Mouse (Mus musculus): Measurements from ENCODE around the gene Dusp1. TPM values are rescaled to one million over a fixed set of nuclear protein-coding genes. Genes with fewer than 3 reads are reported as not detected.
A peak's percentile ranks its signal among the peaks of the same experiment; 100 is the strongest.

Gene Dusp1
- total RNA-seq, 2 experiments from 2014 or later, result 48.7 to 56.1 TPM

DNA sequence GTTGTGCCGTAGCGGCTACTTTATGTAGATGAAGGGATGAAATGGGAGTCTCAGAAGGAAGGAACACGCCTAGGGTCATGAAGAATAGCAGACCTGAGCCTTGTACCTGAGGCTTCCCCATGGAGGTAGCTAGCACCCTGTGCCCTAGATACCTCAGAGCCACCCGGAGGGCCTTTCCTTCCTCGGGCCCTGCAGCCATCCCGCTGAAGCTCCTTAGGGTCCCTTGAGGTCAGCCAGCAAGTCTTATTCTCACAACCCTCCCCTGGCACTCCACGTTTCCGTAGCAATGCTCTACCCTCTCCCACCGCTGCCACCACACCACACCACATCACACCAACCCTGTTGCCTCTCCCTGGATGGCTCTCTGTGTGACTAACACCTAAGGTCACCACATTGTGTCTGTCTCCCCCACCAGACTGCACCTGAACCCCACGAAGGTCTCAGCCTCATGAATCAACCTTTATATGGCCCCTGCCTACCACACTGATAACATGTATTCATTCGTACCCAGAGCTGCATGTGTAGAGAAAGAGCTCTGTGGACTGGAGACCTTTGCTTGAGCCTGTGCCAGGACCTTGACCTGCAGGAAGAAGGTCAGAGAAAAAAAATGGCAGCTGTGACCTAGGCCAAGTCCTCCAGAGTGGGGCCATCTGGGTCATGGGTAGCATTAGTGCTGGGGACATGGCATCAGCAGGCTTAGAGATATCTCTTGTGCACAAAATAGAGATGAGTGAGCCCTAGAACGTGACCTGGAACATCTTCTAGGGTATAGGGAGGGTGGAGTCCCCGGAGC, 93.6 kb downstream of the Dusp1 start:
- no peak for DNase-seq (ENCODE audit: low spot score in 2 of 2)

DNA sequence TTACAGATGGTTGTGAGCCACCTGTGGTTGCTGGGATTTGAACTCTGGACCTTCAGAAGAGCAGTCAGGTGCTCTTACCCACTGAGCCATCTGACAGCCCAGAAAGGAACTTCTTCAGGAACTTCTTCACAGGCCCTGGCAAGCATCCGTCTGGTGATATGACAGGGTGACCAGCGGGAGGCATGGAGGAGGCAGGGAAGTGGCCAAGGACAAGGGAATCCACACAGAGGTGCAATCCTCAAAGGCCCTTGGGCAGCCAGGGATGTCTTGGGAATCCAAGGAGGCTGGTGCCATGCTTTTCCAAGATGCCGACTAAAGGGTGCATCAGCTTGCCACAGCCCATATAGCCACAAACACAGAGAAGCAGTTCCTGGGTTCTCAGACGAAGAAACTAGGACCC, 94.3 kb downstream of the Dusp1 start:
- DNase-seq (ENCODE audit: low spot score in 2 of 2), result no peak

DNA sequence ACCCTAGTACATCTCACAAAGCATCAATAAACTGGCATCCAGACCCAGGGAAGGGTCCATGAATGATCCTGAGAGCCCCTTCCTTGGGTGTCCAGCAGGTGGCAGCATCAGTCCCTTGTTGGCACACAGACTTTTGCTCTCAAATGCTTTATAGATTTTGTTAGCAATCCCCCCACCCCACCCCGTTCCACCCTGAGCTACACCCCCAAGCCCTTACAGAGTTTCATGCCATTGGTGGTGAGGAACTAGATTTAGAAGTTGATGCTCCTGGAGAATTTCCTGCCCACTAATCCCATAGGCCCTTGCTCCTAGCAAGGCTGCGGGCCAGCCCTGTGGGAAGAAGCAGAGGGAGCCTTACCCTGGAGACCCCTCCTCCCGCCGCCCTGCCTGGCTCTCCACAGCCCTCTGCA, 95.2 kb downstream of the Dusp1 start:
- DNase-seq (ENCODE audit: low spot score in 2 of 2), result peak; percentile 80 to 88

DNA sequence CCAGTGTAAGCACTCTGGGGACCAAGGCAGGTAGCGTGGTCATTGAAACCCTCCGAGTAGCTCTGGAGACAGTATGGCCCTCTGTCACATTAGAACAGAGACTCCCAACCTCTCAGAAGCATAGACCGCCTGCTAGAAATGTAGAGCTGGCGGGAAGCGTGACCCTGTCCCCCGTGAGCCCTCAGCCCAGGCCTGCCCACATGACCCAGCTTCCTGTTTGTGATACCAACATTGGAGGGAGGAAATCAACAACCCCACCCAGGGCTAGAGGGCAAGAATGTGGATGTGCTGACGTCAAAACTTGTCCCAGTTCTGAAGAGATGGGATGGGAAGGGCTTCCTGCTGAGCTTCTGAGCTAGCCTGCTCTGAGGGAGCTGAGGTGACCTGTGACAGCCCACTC, 97.0 kb downstream of the Dusp1 start:
- DNase-seq (ENCODE audit: low spot score in 2 of 2), result peak in 1 of 2 experiments; percentile 47

DNA sequence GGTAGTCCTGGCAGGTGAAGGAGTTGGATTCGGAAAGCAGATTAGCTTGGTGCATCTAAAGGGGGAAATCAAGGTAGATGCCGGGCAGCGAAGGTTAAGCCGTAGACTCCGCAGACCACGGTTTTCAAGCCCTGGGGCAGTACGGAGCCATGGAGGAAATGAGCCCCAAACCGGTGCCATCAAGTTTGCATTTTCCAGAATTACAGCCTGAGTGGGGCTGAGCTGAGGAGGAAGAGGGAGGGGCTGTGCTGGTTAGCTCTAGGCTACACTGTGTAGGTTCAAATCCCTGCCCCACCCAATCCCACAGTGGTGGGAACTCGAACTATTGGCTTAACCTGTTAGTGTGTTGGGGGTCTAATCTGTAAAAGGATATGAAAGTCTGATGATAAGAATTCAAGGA, 97.4 kb downstream of the Dusp1 start:
- no peak for DNase-seq (ENCODE audit: low spot score in 2 of 2)

DNA sequence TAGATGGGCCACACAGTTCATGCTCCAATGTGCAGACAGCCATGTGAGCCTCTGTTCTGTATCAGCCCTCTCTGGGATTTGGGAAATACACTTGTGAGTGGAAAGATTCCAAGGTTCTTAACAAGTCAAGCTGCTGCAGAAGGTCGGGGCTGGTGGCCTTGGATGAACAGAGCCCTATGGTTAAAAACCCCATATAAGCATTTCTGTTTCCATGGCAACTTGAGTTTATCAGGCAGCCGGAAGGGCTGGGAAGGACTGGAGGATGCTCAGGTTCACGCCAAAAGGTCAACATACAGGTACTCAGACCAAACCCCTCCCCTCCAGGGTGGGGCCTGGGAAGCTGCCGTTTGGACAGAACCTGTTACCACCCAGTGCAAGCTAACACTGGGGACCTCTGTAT, 97.9 kb downstream of the Dusp1 start:
- DNase-seq (ENCODE audit: low spot score in 2 of 2), result no peak

DNA sequence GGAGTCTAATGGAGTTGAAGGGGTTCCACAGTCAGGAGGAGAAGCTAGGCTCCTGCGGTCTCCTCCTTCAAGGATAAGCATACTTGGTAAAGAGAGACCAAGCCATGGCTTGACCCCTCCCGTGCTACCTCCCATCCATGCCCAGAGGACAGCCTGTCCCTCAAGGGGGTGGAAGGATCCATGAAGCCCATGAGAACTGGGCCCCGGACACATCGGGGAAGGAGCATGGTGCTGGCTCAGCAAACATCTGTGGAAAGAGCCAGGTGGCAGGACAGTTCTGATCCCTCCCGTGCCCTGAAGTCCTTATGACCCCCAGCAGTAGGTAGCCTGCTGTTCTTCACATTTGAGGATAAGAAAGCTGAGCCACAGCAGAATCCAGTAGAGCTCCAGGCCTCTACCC, 98.5 kb downstream of the Dusp1 start:
- DNase-seq (ENCODE audit: low spot score in 2 of 2), result no peak

DNA sequence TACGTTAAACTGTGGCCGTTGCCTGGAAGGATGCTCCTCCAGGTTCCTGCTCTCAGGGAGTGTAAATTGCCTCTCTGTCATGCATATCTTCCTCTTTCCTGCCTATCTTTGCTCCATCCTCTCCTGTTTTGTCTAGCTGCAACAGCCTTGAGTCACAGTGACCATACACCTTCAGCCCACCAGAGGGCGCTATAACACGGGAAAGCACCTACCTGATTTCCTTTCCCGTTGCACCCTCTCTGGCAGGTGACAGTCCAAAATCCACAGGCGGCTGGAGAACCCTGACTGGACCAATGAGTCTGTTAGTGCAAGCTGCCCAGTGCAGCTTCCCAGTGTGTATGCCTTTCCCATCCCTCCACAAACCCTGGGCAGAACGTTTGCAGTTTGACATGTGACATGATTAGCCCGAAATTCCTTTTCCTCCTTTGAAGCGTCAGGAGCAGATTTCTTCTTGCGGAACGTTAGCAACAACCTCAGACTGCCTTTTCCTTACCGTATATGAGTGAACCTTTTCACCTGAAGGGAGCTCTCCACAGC, 99.2 kb downstream of the Dusp1 start:
- DNase-seq (ENCODE audit: low spot score in 2 of 2), result peak; percentile 80 to 83

DNA sequence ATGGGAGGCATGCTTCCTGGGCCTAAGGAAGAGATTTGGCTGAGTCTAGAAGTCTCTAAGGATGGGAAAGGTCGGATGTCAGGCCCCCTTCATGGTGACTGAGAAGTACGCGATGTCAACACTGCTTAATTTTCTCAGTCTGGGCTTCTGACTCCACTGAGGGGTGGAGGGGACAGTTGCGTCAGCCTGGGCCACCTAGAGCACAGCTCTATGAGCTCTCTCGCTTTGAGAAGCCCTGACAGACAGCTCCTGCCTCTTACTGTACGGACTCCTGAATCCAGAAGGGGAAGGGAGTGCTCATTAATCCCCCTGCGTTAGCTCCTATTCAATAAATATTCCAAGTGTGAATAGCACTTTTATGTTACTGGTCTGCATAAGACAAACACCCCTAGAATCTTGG, 103.9 kb downstream of the Dusp1 start:
- no peak for DNase-seq (ENCODE audit: low spot score in 2 of 2)

DNA sequence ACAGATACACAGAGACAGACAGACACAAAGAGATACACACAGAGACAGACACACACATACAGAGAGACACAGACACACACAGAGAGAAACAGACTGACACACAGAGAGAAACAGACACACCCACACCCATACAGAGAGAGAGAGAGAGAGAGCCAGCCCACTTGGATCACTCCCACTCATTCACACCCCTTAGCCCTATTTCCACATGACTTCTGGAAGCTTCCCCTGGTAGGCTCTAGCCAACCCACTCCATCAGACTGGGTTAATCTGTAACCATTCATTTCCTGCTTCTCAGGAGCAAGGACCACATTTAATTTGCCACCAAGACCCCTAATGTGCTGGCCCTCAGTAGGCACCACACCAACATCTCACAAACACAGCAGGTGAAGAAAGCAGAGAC, 104.4 kb downstream of the Dusp1 start:
- no peak for DNase-seq (ENCODE audit: low spot score in 2 of 2)

Small RNA genes within 50 kb of the gene (microRNA-seq; reads per million reads assigned to microRNA genes)
- 0 reads per million in 2 experiments for gene Gm22420 (ENCODE audit: borderline number of aligned reads in 2 of 2)

Other genes with a start within 250 kb of the Dusp1 start
- 10 to 100 TPM; 23.2 to 35.2 TPM for gene Neurl1b, start 147.3 kb downstream of the Dusp1 start, total RNA-seq (2021)
- 100 to 1,000 TPM; 159 to 166 TPM for gene Ergic1, start 639 bp downstream of the Dusp1 start, total RNA-seq (2021)
- 100 to 1,000 TPM; 215 to 234 TPM for gene Atp6v0e, start 101.1 kb upstream of the Dusp1 start, total RNA-seq (2021)
- 10 to 100 TPM; 60.9 to 62.2 TPM for gene Crebrf, start 153.5 kb upstream of the Dusp1 start, total RNA-seq (2021)
- gene Bnip1, start 218.9 kb upstream of the Dusp1 start, total RNA-seq (2021), result 10 to 100 TPM; 20.2 to 23.7 TPM

Data from adrenal gland, adult 18-20 months (tissue).